23 mouse cellular contexts compared by ENCODE assay signal in the genomic region with DNA sequence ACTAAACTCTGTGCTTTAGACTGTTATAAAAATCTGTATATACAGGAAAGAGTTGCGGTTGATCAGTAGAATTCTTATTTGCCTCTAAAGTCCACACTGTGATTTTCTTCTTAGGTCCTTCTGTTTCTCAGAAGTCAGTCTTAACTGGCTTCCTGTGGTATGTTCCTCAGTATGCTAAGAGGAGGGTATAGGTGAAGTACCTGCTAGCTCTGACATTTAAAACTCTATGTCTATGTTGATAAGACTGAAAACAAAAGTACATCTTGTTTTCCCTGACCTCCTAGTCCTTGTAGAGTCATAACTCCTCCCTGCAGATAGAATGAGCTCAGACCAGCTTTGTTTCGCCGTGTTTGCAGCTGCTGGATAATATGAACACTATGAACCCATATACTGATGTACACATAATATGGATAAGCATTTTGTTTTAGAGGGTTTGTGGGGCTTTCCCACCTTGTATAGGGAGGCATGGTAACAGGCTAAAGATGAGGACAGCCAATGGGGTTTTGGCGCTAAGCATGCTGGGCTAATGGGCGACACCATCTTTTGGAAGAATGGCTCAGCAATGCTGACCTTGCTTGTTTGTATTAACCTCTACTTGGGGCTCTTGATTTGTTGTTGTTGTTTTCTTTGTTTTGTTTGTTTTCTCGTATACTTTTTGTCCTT. TPM values are rescaled to one million over a fixed set of nuclear protein-coding genes. Genes with fewer than 3 reads are reported as not detected.
A peak's percentile ranks its signal among the peaks of the same experiment; 100 is the strongest.
DNase-seq lines count a peak whose midpoint lies in the region; ATAC-seq and TF ChIP-seq lines count a peak whose summit lies in the region.
"Had no signal": no experiment of that assay in that cellular context is flagged by ENCODE, and none has a peak within 500 bp of the region (broad histone marks: within the 10 kb centered on the region; RNA-seq: fewer than 3 reads in every experiment).

No protein-coding gene starts in this region.

- H3K27ac ChIP-seq in intestine, postnatal 0 days (ENCODE audit: low read depth, low read length) = no peak overlapping the region
- no peak overlapping the region for H3K27ac ChIP-seq in midbrain, embryonic 16.5 days (ENCODE audit: low read length)
- H3K27ac ChIP-seq: embryonic facial prominence, embryonic 10.5 days; embryonic facial prominence, embryonic 12.5 days; forebrain, embryonic 13.5 days; forebrain, embryonic 15.5 days had no signal

- H3K4me3 ChIP-seq in intestine, postnatal 0 days (ENCODE audit: low read depth, low read length) = no peak overlapping the region
- no peak overlapping the region for H3K4me3 ChIP-seq in midbrain, embryonic 16.5 days (ENCODE audit: low read depth, low read length)
- H3K4me3 ChIP-seq: embryonic facial prominence, embryonic 10.5 days; embryonic facial prominence, embryonic 12.5 days; forebrain, embryonic 13.5 days; forebrain, embryonic 15.5 days had no signal

- H3K9ac ChIP-seq in intestine, postnatal 0 days (ENCODE audit: low read depth, low read length) = no peak overlapping the region
- no peak overlapping the region for H3K9ac ChIP-seq in midbrain, embryonic 16.5 days (ENCODE audit: low read depth, low read length)
- H3K9ac ChIP-seq: embryonic facial prominence, embryonic 12.5 days; forebrain, embryonic 13.5 days; forebrain, embryonic 15.5 days; forebrain, postnatal 0 days had no signal

- 89% methylated on average over 6 of the region's 6 CpGs for WGBS in intestine, postnatal 0 days
- WGBS in midbrain, embryonic 16.5 days = 93% methylated on average over 6 of the region's 6 CpGs

- H3K27me3 ChIP-seq in intestine, postnatal 0 days (replicated peaks; ENCODE audit: control insufficient read depth, insufficient read depth, low read length) = no peaks in the 10 kb centered on the region
- H3K27me3 ChIP-seq in midbrain, embryonic 16.5 days (ENCODE audit: control insufficient read depth, insufficient read depth, low read depth, low read length) = no peaks in the 10 kb centered on the region
- H3K27me3 ChIP-seq: embryonic facial prominence, embryonic 12.5 days; forebrain, embryonic 13.5 days; forebrain, embryonic 15.5 days had no signal

- H3K9me3 ChIP-seq in intestine, postnatal 0 days (ENCODE audit: control insufficient read depth) = no peaks in the 10 kb centered on the region
- H3K9me3 ChIP-seq in midbrain, embryonic 16.5 days (replicated peaks; ENCODE audit: control insufficient read depth, low read length, poor library complexity, severe bottlenecking) = no peaks in the 10 kb centered on the region
- H3K9me3 ChIP-seq: embryonic facial prominence, embryonic 10.5 days; embryonic facial prominence, embryonic 12.5 days; forebrain, embryonic 13.5 days; forebrain, embryonic 15.5 days had no signal

- peaks cover 59% of the 10 kb centered on the region for H3K36me3 ChIP-seq in intestine, postnatal 0 days (ENCODE audit: control insufficient read depth, insufficient read depth)
- H3K36me3 ChIP-seq in midbrain, embryonic 16.5 days (ENCODE audit: control insufficient read depth, insufficient read depth, low read length) = peaks cover 28% of the 10 kb centered on the region

- ATAC-seq in CD4-positive, CD25-positive, alpha-beta regulatory T cell, adult 4 months = peak; percentile 73
- no peak for ATAC-seq in intestine, postnatal 0 days
- ATAC-seq in midbrain, embryonic 16.5 days = no peak
- ATAC-seq: forebrain, embryonic 13.5 days; forebrain, embryonic 15.5 days; forebrain, postnatal 0 days had no signal

- DNase-seq in CD4-positive, CD25-positive, alpha-beta regulatory T cell, adult 2 months (ENCODE audit: low read depth, low spot score) = peak; percentile 59
- peak; percentile 71 for DNase-seq in induced T-regulatory cell, adult 2 months (ENCODE audit: low read depth)
- DNase-seq in lung, postnatal 25 days (ENCODE audit: low spot score) = no peak
- DNase-seq: adrenal gland, adult 8-10 months; adrenal gland, postnatal 14 days; adrenal gland, postnatal 36 days; cerebellum, adult 11-12 months; cerebellum, adult 2 months; cerebellum, adult 9-10 months; cerebellum, postnatal 10 days; cerebellum, postnatal 25 days; forebrain, postnatal 0 days had no signal

- no peaks in the 10 kb centered on the region; the same call in 1 of the 2 replicates for H3K4me1 ChIP-seq in intestine, postnatal 0 days (replicated peaks; ENCODE audit: control insufficient read depth, insufficient read depth, low read length)
- H3K4me1 ChIP-seq in midbrain, embryonic 16.5 days (ENCODE audit: control insufficient read depth, insufficient read depth, low read length) = peaks cover 8% of the 10 kb centered on the region

- H3K4me2 ChIP-seq in intestine, postnatal 0 days (replicated peaks; ENCODE audit: low read depth) = no peak overlapping the region
- no peak overlapping the region for H3K4me2 ChIP-seq in midbrain, embryonic 16.5 days (ENCODE audit: low read length)
- H3K4me2 ChIP-seq: embryonic facial prominence, embryonic 12.5 days; forebrain, embryonic 13.5 days; forebrain, embryonic 15.5 days had no signal

- no peak for TF ChIP-seq CTCF in intestine, postnatal 0 days (IDR thresholded peaks at IDR 0.05; ENCODE audit: low read depth)

RNA-seq across cellular contexts. Expression of a gene that starts 4.9 kb away (rescaled TPM):
- 10 to 100 TPM in 1 of 2 experiments, 1 to 10 TPM in 1; 4.7 to 15.8 TPM for polyA plus RNA-seq in CD4-positive, CD25-positive, alpha-beta regulatory T cell, adult 4 months (2017; shearing (Covaris generic))
- polyA plus RNA-seq in intestine, postnatal 0 days (2015; fragmentation: Nextera tagmentation; extraction: Ambion mirVana) = 10.7 and 12.1 TPM in 2 replicates
- 17.4 and 17.6 TPM in 2 replicates for polyA plus RNA-seq in midbrain, embryonic 16.5 days (2015; fragmentation: Nextera tagmentation; extraction: Ambion mirVana)

RNA-seq across cellular contexts. Expression of a gene that starts 14.4 kb away (rescaled TPM):
- polyA plus RNA-seq in CD4-positive, CD25-positive, alpha-beta regulatory T cell, adult 4 months (2017; shearing (Covaris generic)) = not detected
- not detected in 2 replicates for polyA plus RNA-seq in intestine, postnatal 0 days (2015; fragmentation: Nextera tagmentation; extraction: Ambion mirVana)
- 0.40 TPM in 1 of 2 replicates, not detected in the other for polyA plus RNA-seq in midbrain, embryonic 16.5 days (2015; fragmentation: Nextera tagmentation; extraction: Ambion mirVana)
- polyA plus RNA-seq: C2C12; cerebellum, adult 2 months; cortical plate, adult 2 months; embryonic facial prominence, embryonic 10.5 days; embryonic facial prominence, embryonic 12.5 days; embryonic facial prominence, embryonic 14.5 days; forebrain, embryonic 11.5 days; forebrain, embryonic 13.5 days had no signal

RNA-seq across cellular contexts. Expression of a gene that starts 31.6 kb away (rescaled TPM):
- polyA plus RNA-seq in CD4-positive, CD25-positive, alpha-beta regulatory T cell, adult 4 months (2017; shearing (Covaris generic)) = under 1 TPM; 0.24 to 0.27 TPM
- polyA plus RNA-seq in intestine, postnatal 0 days (2015; fragmentation: Nextera tagmentation; extraction: Ambion mirVana) = 30.8 and 34.1 TPM in 2 replicates
- polyA plus RNA-seq in midbrain, embryonic 16.5 days (2015; fragmentation: Nextera tagmentation; extraction: Ambion mirVana) = 23.1 and 28.7 TPM in 2 replicates

RNA-seq across cellular contexts. Expression of a gene that starts 36.1 kb away (rescaled TPM):
- 1 to 10 TPM; 5.8 to 6.1 TPM for polyA plus RNA-seq in CD4-positive, CD25-positive, alpha-beta regulatory T cell, adult 4 months (2017; shearing (Covaris generic))
- 0.17 and 0.27 TPM in 2 replicates for polyA plus RNA-seq in intestine, postnatal 0 days (2015; fragmentation: Nextera tagmentation; extraction: Ambion mirVana)
- 0.54 and 0.77 TPM in 2 replicates for polyA plus RNA-seq in midbrain, embryonic 16.5 days (2015; fragmentation: Nextera tagmentation; extraction: Ambion mirVana)
- polyA plus RNA-seq: C2C12 had no signal

Comparison
In these comparisons a context has a peak if more than half of its experiments do, and no peak if none do; other contexts are left out.
1. RNA of a gene that starts 31.6 kb away (polyA plus RNA-seq): 30.8 to 34.1 TPM in intestine, postnatal 0 days and 23.1 to 28.7 TPM in midbrain, embryonic 16.5 days; 0.24 to 0.27 TPM in CD4-positive, CD25-positive, alpha-beta regulatory T cell, adult 4 months; every median in the first group is over 10 times any median in the second.